Mouse (Mus musculus) monocyte, adult 2 months (primary cell): ENCODE data around the gene Gfod1.

ENCODE experiments used
- DNase-seq, 2 experiments: peaks; one replicate each; pipeline ENCODE4 v3.0.0; 2022; ENCODE audit warnings: low spot score in 2 of 2, low read depth in 1 of 2

The Gfod1 gene

GRCm38 (mm10) chr13:43203641-43204040, 100.3 kb downstream of the Gfod1 start:
- DNase-seq, result no peak

GRCm38 (mm10) chr13:43203234-43203633, 100.7 kb downstream of the Gfod1 start:
- no peak for DNase-seq

GRCm38 (mm10) chr13:43202351-43202750, 101.6 kb downstream of the Gfod1 start:
- no peak for DNase-seq

- no peak for DNase-seq
Measured at GRCm38 (mm10) chr13:43201033-43201432, 102.9 kb downstream of the Gfod1 start.

GRCm38 (mm10) chr13:43200473-43200872, 103.5 kb downstream of the Gfod1 start:
- DNase-seq, result no peak

GRCm38 (mm10) chr13:43199749-43200148, 104.2 kb downstream of the Gfod1 start:
- DNase-seq, result no peak

GRCm38 (mm10) chr13:43199282-43199681, 104.7 kb downstream of the Gfod1 start:
- DNase-seq, result no peak

GRCm38 (mm10) chr13:43197187-43197586, 106.8 kb downstream of the Gfod1 start:
- DNase-seq, result no peak

- DNase-seq, result no peak
Measured at GRCm38 (mm10) chr13:43196000-43196399, 108.0 kb downstream of the Gfod1 start.

GRCm38 (mm10) chr13:43193932-43194331, 110.0 kb downstream of the Gfod1 start:
- no peak for DNase-seq

GRCm38 (mm10) chr13:43193266-43193665, 110.7 kb downstream of the Gfod1 start:
- no peak for DNase-seq

- no peak for DNase-seq
Measured at GRCm38 (mm10) chr13:43191741-43192192, 112.2 kb downstream of the Gfod1 start.

GRCm38 (mm10) chr13:43191290-43191689, 112.7 kb downstream of the Gfod1 start:
- DNase-seq, result no peak

- no peak for DNase-seq
Measured at GRCm38 (mm10) chr13:43187736-43188135, 116.2 kb downstream of the Gfod1 start.

GRCm38 (mm10) chr13:43183248-43184055, 120.5 kb downstream of the Gfod1 start:
- no peak for DNase-seq

- DNase-seq, result peak in 1 of 2 experiments; percentile 47
Measured at GRCm38 (mm10) chr13:43182465-43183201, 121.3 kb downstream of the Gfod1 start.

GRCm38 (mm10) chr13:43181104-43181503, 122.9 kb downstream of the Gfod1 start:
- DNase-seq, result no peak

- DNase-seq, result no peak
Measured at GRCm38 (mm10) chr13:43177317-43177716, 126.7 kb downstream of the Gfod1 start.

GRCm38 (mm10) chr13:43176676-43177075, 127.3 kb downstream of the Gfod1 start:
- DNase-seq, result no peak

- peak; percentile 31 to 65 for DNase-seq
Measured at GRCm38 (mm10) chr13:43173262-43173661, 130.7 kb downstream of the Gfod1 start.

GRCm38 (mm10) chr13:43172036-43172713, 131.8 kb downstream of the Gfod1 start:
- DNase-seq, result no peak
